Mouse (Mus musculus) urinary bladder, postnatal 25 days (tissue): ENCODE results near the gene Folh1.
"Not testable (repeated sequence)": the region's sequence is repeated elsewhere in the genome, so short reads cannot be mapped to it uniquely, and the experiment has no call there.

Experiments used
- DNase-seq: peaks from one replicate; pipeline ENCODE4 v3.0.0; 2022; ENCODE audit warnings: low spot score

Folh1 gene

GRCm38 (mm10) chr7:86775617-86776325 is at the start of gene Folh1:
TSS of gene Folh1 (minus strand) at chr7:86775943.
- no peak for DNase-seq

DNA sequence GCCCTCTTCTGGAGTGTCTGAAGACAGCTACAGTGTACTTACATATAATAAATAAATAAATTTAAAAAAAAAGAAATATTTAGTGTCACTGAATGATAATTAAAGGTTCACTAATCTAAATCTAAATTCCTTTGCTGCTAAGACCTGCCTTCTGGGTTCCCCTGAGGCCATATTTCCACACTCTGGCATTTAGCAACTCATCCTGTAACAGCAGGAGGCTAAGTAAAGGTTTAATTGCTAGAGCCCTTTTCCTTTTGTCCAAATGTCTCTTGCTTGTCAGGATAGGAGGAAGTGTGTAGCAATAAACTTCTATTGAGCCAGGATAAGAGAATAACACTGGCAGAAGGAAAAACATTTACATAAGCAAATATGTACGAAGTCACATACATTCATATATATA is 40.7 kb upstream of the Folh1 start:
- DNase-seq: no peak

- DNase-seq: not testable (repeated sequence)
Observed at GRCm38 (mm10) chr7:86815716-86816115, 40.0 kb upstream of the Folh1 start.

DNA sequence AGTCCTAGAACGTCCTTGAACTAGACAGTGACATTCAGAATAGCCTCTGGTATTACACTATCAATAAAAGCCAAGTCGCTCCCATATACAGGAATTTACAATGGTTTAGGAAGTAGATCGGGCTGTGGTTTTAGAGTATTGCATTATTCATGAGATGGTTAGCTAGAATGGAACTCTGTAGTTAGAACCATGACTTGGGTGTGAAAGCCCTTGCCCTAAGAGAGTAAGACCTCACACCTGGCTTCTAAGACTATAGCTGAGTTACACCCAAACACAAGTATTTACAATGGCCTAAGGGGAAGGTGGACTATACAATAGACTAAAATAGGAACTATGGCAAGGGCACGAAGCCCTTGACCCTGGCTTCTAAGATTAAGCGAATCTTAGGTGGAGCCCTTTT is 39.5 kb upstream of the Folh1 start:
- not testable (repeated sequence) for DNase-seq

GRCm38 (mm10) chr7:86794727-86795126 is 19.0 kb upstream of the Folh1 start, which contains the start of gene Vmn2r77:
TSS of gene Vmn2r77 (plus strand) at chr7:86795027.
- DNase-seq: no peak

DNA sequence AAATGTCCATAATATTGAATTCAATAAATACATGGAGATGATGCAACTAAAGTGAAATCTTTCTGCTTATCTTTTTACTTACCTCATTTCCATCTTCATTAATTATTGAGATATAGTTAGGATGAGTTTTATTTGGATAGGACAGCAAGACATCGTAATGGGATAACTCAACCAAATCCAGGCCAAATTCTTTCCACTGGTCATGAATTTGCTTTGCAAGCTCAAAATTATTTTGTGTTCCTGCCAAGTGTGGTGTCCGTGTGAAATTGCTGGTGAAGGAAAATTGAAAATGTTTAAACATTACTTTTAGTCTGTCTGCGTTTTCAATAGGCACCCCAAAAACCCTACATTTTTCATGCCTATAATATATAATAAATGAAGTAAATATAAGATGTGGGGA is 4.1 kb downstream of the Folh1 start:
- DNase-seq: no peak

DNA sequence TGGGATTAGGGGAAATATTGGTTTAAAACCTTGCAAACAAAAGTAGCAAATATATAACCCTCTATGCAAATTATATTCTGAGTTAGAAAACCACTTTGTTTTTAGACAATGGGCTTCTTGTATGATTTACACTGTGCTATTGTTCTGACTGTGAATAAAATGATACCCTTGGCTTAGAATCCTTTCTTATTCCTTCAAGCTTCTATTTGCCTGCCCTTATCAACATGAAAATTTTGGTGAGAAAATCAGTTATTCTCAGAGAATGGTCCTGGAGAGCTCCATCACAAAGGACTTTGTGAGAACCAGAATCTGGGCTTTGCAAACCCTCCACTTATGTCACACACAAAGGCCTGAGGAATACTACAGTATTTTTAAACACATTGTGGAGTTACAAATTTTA is 11.1 kb downstream of the Folh1 start:
- DNase-seq: no peak

DNA sequence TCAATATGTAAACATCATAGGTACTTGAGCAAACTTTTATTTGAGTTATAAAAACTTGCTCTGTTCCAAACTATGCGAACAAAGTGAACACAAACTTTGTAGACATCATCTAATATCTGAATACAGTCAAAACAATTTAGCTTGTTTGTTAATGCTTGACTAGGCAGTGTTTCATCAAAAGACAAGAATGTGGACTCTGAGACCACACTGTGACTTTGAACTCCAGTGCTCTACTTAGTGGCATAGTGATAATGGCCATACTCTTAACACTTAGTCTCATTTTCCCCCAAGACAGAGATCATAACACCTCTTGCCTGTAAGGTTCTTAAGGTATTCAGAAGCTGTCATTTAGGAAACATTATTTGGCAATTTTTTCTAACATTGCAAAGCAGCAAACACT is 15.0 kb downstream of the Folh1 start:
- DNase-seq: no peak

GRCm38 (mm10) chr7:86725013-86725412 is 50.7 kb downstream of the Folh1 start:
- DNase-seq: no peak

DNA sequence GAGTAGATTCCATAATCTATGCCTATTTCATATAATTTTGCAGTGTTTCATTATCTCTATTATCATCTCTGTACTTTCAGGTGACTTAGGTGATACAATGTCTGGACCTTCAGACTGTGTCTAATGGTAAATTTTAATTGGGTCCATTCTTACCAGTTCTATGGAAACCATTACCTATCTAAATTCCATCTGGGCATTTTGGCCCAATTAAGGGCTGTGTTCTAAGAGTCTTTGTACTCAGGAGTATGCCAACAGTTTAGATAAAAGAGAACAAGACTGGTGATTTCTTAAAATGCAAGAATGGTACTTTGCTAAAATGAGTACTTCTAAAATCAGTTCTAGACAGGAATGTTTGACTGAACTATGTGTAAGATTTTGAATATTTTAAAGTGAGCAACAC is 87.7 kb downstream of the Folh1 start, which contains the start of gene Olfr292:
Gene Olfr292, plus strand, starts transcription at position 301 of the 400 bp plus-strand sequence.
- no peak for DNase-seq
